Mouse (Mus musculus): Measurements from ENCODE around the gene Mad2l1.

GRCm38 (mm10) chr6:66595804-66596203, 60.6 kb downstream of the Mad2l1 start:
- TF ChIP-seq CTCF (IDR thresholded peaks at IDR 0.05; ENCODE audit: control insufficient read depth, insufficient read depth, insufficient replicate concordance, low read depth, low read length) (no peak), POLR2A (IDR thresholded peaks at IDR 0.05; ENCODE audit: control insufficient read depth, low read depth, low read length) (no peak)

All from testis, adult 2 months (tissue).